Mouse (Mus musculus) T-cell, adult 66 days (primary cell): ENCODE results near the gene Gm3264. TPM values are rescaled to one million over a fixed set of nuclear protein-coding genes. Genes with fewer than 3 reads are reported as not detected.

Experiments used
- total RNA-seq, 2 experiments: library from RNA; stranded (reverse); gene quantifications; 3 replicates in 1 of 2; 4 replicates in 1 of 2; pipeline ENCODE4 v1.2.4; 2023

The Gm3264 gene
- total RNA-seq = not detected

GRCm38 (mm10) chr14:4855299-4855980, at the start of gene Gm3264:
Gene Gm3264 (plus strand): TSS chr14:4855576.

GRCm38 (mm10) chr14:4837806-4838205, 17.6 kb upstream of the Gm3264 start, which contains the start of gene Gm3269:
Gene Gm3269 (plus strand): TSS chr14:4838106.

GRCm38 (mm10) chr14:4892116-4892515, 36.7 kb downstream of the Gm3264 start, which contains the start of gene Gm3278:
Gene Gm3278 (plus strand): TSS chr14:4892416.

Other genes with a start within 250 kb of the Gm3264 start
- gene Gm8159, start 223.2 kb upstream of the Gm3264 start, total RNA-seq = not detected
- not detected for gene Gm3239, start 191.4 kb upstream of the Gm3264 start, total RNA-seq
- not detected for gene Gm7876, start 146.3 kb upstream of the Gm3264 start, total RNA-seq
- not detected for gene Gm3252, start 128.8 kb upstream of the Gm3264 start, total RNA-seq
- gene Gm9602, start 79.2 kb upstream of the Gm3264 start, total RNA-seq = not detected
- not detected for gene Gm3269, start 17.5 kb upstream of the Gm3264 start, total RNA-seq
- not detected for gene Gm3278, start 36.8 kb downstream of the Gm3264 start, total RNA-seq
- not detected for gene Gm8297, start 128.4 kb downstream of the Gm3264 start, total RNA-seq
- gene Gm3298, start 160.3 kb downstream of the Gm3264 start, total RNA-seq = not detected
- not detected for gene 4930555G01Rik, start 195.1 kb downstream of the Gm3264 start, total RNA-seq
- gene Gm8281, start 215.5 kb downstream of the Gm3264 start, total RNA-seq = under 1 TPM in 1 of 2 experiments, not detected in 1; 0.29 TPM